In the genomic region with DNA sequence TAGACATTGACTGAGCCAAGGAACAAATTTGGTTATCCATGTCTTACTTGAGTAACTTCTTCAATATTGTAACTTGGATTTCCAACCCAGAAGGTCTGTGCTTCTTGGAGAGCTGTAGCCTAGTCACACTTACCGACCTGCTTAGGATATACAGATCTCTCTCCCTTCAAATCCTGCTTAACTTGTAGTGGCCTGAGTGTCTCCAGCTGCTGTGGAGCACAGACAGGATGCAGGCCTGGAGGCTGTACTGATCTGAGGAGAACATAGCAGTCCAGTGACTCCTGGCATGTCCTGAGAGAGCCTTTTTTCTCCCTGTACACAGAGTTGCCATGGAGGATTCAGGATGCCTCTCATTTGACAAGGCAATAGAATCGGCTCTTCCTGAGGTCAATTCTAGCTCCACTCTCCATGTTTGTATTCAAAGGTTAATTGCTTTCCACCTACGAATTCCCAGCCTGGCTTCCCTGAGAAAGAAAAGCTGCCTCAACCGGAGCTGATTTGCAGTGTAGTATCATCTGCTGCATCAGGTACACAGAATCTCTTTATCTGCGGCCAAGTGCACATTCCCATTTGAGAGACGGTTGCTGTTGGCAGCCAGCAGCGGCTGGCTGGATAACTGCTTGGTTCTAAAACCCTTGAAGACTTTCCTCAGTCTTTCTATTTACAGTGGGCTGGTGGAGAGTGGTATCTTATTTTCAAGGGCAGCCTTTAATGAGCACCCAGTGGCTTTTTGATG, we compare ENCODE assay signal across 13 mouse cellular contexts.
"Had no signal": no experiment of that assay in that cellular context is flagged by ENCODE, and none has a peak within 500 bp of the region (broad histone marks: within the 10 kb centered on the region; RNA-seq: fewer than 3 reads in every experiment).

No protein-coding gene starts in this region.

- H3K4me1 ChIP-seq: limb, embryonic 15.5 days; liver, embryonic 12.5 days; midbrain, embryonic 12.5 days had no signal

- H3K27me3 ChIP-seq: limb, embryonic 15.5 days; liver, embryonic 12.5 days; midbrain, embryonic 12.5 days had no signal

- H3K27ac ChIP-seq: limb, embryonic 15.5 days; liver, embryonic 12.5 days; midbrain, embryonic 12.5 days had no signal

- ATAC-seq: liver, embryonic 12.5 days had no signal

- DNase-seq: kidney, adult 8-10 months; kidney, postnatal 25 days; layer of hippocampus, adult 9-11 months; layer of hippocampus, postnatal 36 days; lung, embryonic 14.5 days; lung, postnatal 10 days; lung, postnatal 4 days; right cerebral cortex, postnatal 25 days; thymus, adult 18-20 months; thymus, postnatal 14 days had no signal

- H3K4me2 ChIP-seq: limb, embryonic 15.5 days; liver, embryonic 12.5 days; lung, embryonic 14.5 days; midbrain, embryonic 12.5 days had no signal

- H3K4me3 ChIP-seq: limb, embryonic 15.5 days; liver, embryonic 12.5 days; midbrain, embryonic 12.5 days had no signal

- H3K9me3 ChIP-seq: limb, embryonic 15.5 days; liver, embryonic 12.5 days; midbrain, embryonic 12.5 days had no signal

- H3K9ac ChIP-seq: limb, embryonic 15.5 days; liver, embryonic 12.5 days; lung, embryonic 14.5 days; midbrain, embryonic 12.5 days had no signal

- H3K36me3 ChIP-seq: limb, embryonic 15.5 days; liver, embryonic 12.5 days; midbrain, embryonic 12.5 days had no signal
